Mouse (Mus musculus): ENCODE data around the gene Dscam. TPM values are rescaled to one million over a fixed set of nuclear protein-coding genes. Genes with fewer than 3 reads are reported as not detected.

Gene Dscam
- total RNA-seq, 2 experiments from 2014 or later = 41.2 to 44.9 TPM

DNA sequence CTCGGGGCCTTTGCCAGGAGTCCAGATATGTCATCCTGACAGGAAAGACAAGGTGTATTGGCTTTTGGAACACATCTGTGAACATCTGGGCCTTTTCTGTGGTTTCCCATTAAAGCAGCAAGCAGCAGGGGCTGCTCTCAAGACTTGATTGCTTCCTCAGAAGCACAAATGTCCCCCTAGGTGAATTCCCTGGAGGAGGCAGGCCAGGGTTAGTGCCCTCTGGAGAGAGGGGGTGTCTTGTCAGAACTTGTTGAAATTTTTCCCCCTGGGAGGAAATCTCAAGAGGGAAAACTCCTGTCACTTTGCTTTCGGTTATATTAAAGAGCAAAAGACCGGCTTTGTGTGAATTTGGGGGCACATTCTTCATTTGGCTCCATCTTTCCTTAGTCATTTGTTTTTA is 1.9 kb downstream of the Dscam start:
- no peak for DNase-seq (ENCODE audit: extremely low spot score in 1 of 2, low spot score in 2 of 2)
- Histone ChIP-seq H3K27ac (peak overlapping the region; percentile 94), H3K4me3 (peak overlapping the region; percentile 62)
- intact Hi-C loops (cut with DNase I) = loop anchor here (1.0 to 5.0 kb wide), 4 partner anchors 96 to 311 kb away; no protein-coding TSS in a partner anchor
- no peak for TF ChIP-seq CTCF (IDR thresholded peaks at IDR 0.05)

DNA sequence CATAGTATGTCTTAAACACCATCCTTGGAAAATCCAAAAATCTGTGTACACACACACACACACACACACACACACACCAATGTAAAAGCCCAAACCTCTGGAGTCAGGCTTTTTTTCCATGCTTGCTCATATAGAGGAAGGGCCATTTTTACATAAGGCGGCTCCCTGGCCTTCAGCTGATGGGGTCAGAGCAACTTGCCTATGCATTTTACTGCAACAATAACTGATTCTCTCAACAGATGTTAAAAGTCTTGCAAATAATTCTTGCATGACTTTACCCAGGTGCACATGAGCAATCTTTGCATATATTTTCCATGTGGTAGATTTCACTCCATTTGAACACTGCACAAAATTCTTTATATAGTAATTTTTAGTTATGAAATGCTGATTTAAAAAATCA is 2.5 kb downstream of the Dscam start:
- H3K27ac ChIP-seq = peak overlapping the region; percentile 94; the same call in 1 of the 2 replicates
- TF ChIP-seq CTCF (IDR thresholded peaks at IDR 0.05) = no peak
- DNase-seq (ENCODE audit: extremely low spot score in 1 of 2, low spot score in 2 of 2) = no peak
- intact Hi-C loops (cut with DNase I) = loop anchor here (1.0 to 5.0 kb wide), 4 partner anchors 96 to 311 kb away; no protein-coding TSS in a partner anchor
- H3K4me3 ChIP-seq = peak overlapping the region; percentile 62

DNA sequence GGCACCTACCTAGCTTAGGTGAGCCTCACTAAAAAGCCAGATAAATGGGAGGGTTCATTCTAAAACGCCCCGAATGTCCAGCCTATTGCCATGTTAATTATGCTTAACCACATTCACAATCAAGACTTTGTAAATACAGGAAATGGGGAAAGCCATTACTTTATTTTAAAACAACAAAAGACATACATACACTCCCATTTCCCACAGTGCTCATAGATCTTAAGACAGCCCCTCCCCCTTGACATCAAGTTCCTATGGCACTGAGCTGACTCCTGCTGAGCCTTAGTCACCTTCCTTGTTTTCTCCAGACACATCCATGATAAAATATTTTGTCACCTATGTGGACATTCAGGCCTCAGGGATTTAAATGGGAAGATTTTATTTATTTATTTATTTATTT is 4.4 kb downstream of the Dscam start:
- peak overlapping the region; percentile 45 for H3K4me3 ChIP-seq
- TF ChIP-seq CTCF (IDR thresholded peaks at IDR 0.05) = no peak
- DNase-seq (ENCODE audit: extremely low spot score in 1 of 2, low spot score in 2 of 2) = no peak
- H3K27ac ChIP-seq = no peak overlapping the region
- intact Hi-C loops (cut with DNase I) = loop anchor here (5.0 kb wide), 3 partner anchors 94 to 309 kb away; no protein-coding TSS in a partner anchor

DNA sequence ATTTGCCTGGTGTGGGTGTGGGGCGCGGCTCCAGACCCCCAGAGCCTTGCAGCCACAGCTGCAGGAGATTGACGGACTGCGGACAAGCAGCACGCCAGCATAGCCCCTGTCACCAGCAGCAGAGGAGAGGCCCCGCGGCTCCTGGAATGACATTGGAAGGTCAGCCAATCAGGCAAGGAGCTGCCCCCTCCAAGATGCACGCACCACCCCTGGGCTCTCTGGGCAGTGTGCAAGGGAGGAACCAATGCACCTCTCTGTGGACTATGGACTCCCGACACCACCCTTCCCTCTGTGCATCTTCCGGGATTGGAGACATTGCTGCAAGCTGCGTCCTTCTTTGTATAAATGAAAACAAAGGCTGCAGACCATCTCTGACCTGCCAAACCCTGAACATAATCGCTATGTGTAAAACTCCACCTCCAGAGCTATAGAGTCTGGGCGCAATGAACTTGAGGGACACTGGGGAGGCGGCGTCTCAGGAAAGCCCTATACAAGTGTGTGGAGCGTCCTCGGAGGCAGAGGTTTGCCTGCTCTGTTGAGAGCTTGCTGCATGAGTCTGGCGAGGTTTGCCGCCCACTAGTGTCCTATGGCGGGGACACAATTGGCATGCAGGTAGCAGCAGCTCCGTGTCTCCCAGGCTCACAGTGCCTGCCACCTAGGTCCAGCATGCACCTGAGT is 5.0 kb downstream of the Dscam start:
- intact Hi-C loops (cut with DNase I) = loop anchor here (2.0 to 5.0 kb wide), 4 partner anchors 93 to 308 kb away; no protein-coding TSS in a partner anchor
- peak; percentile 65 for TF ChIP-seq CTCF (IDR thresholded peaks at IDR 0.05)
- H3K27ac ChIP-seq = no peak overlapping the region
- peak overlapping the region; percentile 45 for H3K4me3 ChIP-seq
- DNase-seq (ENCODE audit: extremely low spot score in 1 of 2, low spot score in 2 of 2) = peak; percentile 63 to 67

- intact Hi-C loops (cut with DNase I) = no loop called here
- no peak overlapping the region for H3K27ac ChIP-seq
- H3K4me3 ChIP-seq = no peak overlapping the region
- TF ChIP-seq CTCF (IDR thresholded peaks at IDR 0.05) = no peak
- DNase-seq (ENCODE audit: extremely low spot score in 1 of 2, low spot score in 2 of 2) = no peak
Measured at GRCm38 (mm10) chr16:97158279-97158678, 12.3 kb downstream of the Dscam start.

GRCm38 (mm10) chr16:97144544-97145194 is 25.9 kb downstream of the Dscam start:
- TF ChIP-seq CTCF (IDR thresholded peaks at IDR 0.05) = no peak
- H3K27ac ChIP-seq = no peak overlapping the region
- intact Hi-C loops (cut with DNase I) = no loop called here
- H3K4me3 ChIP-seq = no peak overlapping the region
- DNase-seq (ENCODE audit: extremely low spot score in 1 of 2, low spot score in 2 of 2) = no peak

GRCm38 (mm10) chr16:97141943-97142342 is 28.6 kb downstream of the Dscam start:
- intact Hi-C loops (cut with DNase I) = no loop called here
- no peak for DNase-seq (ENCODE audit: extremely low spot score in 1 of 2, low spot score in 2 of 2)
- Histone ChIP-seq H3K27ac (no peak overlapping the region), H3K4me3 (no peak overlapping the region)
- no peak for TF ChIP-seq CTCF (IDR thresholded peaks at IDR 0.05)

DNA sequence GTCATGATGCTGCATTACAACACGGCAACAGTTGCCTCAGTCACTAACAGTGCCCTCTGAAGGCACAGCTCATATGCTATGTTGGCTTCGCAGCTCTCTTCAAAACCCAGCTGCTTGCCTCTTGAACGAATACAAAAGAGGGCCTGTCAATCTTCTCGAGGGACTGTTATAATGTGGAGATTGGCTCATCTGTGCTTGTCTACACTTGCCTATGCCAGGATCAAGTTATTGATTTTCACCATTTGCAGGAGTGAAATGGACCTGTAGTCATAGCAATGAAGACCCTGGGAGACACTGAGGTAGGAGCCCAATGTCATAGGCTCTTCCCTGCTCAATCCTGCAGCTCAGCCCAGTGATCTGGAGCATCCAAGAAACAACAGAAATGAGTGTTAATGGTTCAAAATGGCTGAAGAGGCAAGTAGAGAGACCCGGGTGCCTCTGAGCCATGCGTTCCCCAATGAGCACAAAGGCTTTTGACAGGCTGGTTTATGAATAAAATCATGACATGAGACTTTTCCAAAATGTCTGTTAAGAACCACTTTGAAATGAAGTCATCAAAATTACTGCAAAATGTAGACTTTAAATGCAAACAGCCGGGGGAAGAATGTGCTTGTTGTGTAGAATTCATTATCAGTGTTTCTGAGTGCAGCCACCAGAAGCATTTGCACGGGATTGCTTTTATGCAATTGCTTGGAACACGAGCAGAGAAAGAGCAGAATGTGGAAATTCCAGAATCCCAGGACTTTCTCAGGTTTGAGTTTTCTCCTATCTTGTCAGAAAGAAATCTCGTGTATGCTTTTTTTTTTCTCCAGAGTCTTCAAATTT is 35.3 kb downstream of the Dscam start:
- H3K27ac ChIP-seq = no peak overlapping the region
- no peak for DNase-seq (ENCODE audit: extremely low spot score in 1 of 2, low spot score in 2 of 2)
- intact Hi-C loops (cut with DNase I) = no loop called here
- no peak overlapping the region for H3K4me3 ChIP-seq
- TF ChIP-seq CTCF (IDR thresholded peaks at IDR 0.05) = no peak

DNA sequence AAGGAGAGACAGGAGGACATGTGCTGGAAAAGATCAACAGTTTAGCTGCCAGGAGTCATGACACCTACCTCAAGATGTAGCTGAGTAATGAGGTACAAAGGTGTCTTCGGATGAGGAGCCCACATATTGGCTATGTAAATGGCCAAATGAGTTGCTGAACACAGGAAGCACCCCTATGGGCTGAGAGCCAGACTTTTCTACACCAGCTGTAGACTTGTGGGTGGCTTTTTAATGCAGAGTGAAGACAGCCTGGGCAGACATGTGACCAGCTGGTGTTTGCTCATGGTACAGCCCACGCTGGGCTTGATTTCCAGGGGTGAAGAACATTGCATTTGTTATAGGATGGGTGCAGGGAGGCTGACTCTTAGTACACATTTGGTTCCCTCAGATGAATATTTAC is 43.3 kb downstream of the Dscam start:
- no peak overlapping the region for H3K27ac ChIP-seq
- TF ChIP-seq CTCF (IDR thresholded peaks at IDR 0.05) = no peak
- intact Hi-C loops (cut with DNase I) = loop anchor here (1.0 kb wide), 1 partner anchor 159 kb away; no protein-coding TSS in a partner anchor
- H3K4me3 ChIP-seq = no peak overlapping the region
- peak; percentile 59 to 76 for DNase-seq (ENCODE audit: extremely low spot score in 1 of 2, low spot score in 2 of 2)

GRCm38 (mm10) chr16:97110028-97110427 is 60.5 kb downstream of the Dscam start:
- no peak for DNase-seq (ENCODE audit: extremely low spot score in 1 of 2, low spot score in 2 of 2)
- no peak overlapping the region for H3K27ac ChIP-seq
- intact Hi-C loops (cut with DNase I) = no loop called here
- TF ChIP-seq CTCF (IDR thresholded peaks at IDR 0.05) = no peak
- no peak overlapping the region for H3K4me3 ChIP-seq

DNA sequence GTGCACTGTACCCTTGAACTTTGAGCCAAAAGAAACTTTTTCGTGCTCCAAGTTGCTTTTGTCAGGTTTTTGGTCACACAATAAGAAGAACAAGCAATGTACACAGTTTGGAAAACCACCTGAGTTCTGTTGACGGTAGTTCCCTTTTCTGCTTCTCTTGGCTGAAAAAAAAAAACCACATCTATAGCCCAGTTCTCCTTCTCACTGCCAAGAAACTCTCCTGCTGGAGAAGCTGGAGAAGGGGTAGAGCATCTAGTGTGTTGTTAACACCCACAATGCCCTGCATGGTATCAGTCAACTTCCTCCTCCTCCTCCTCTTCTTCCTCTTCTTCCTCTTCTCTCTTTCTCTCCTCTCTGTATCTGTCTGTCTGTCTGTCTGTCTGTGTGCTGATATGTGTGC is 65.3 kb downstream of the Dscam start:
- no peak for TF ChIP-seq CTCF (IDR thresholded peaks at IDR 0.05)
- DNase-seq (ENCODE audit: extremely low spot score in 1 of 2, low spot score in 2 of 2) = no peak
- Histone ChIP-seq H3K4me3 (no peak overlapping the region), H3K27ac (no peak overlapping the region)
- intact Hi-C loops (cut with DNase I) = no loop called here

- Histone ChIP-seq H3K27ac (no peak overlapping the region), H3K4me3 (no peak overlapping the region)
- TF ChIP-seq CTCF (IDR thresholded peaks at IDR 0.05) = no peak
- no peak for DNase-seq (ENCODE audit: extremely low spot score in 1 of 2, low spot score in 2 of 2)
- intact Hi-C loops (cut with DNase I) = no loop called here
Measured at GRCm38 (mm10) chr16:97103046-97103445, 67.5 kb downstream of the Dscam start.
